Mouse (Mus musculus) neural tube, embryonic 13.5 days (tissue): ENCODE data around the gene Il3. TPM values are rescaled to one million over a fixed set of nuclear protein-coding genes. Genes with fewer than 3 reads are reported as not detected.

Experiments
- ATAC-seq: fragments of 200-750 bp; cut with Nextera tagmentation; 2 replicates; pipeline ENCODE4 v1.8.0; 2017; ENCODE audit warnings: low read depth, mild to moderate bottlenecking, moderate TSS enrichment, moderate library complexity
- H3K27ac ChIP-seq: fragments of 300-500 bp; sonication (generic); replicated peaks from 2 replicates; pipeline ENCODE4 v1.5.1; 2015; ENCODE audit warnings: moderate library complexity, mild to moderate bottlenecking, inconsistent platforms
- H3K27me3 ChIP-seq: fragments of 300-500 bp; sonication (generic); 2 replicates; pipeline ENCODE4 v1.6.1; 2015; ENCODE audit warnings: mild to moderate bottlenecking, inconsistent platforms
- H3K36me3 ChIP-seq: fragments of 300-500 bp; sonication (generic); 2 replicates; pipeline ENCODE4 v1.6.1; 2015; ENCODE audit warnings: mild to moderate bottlenecking, inconsistent platforms
- H3K4me1 ChIP-seq: fragments of 300-500 bp; sonication (generic); replicated peaks from 2 replicates; pipeline ENCODE4 v1.6.1; 2015; ENCODE audit warnings: inconsistent platforms
- H3K4me2 ChIP-seq: fragments of 300-500 bp; sonication (generic); 2 replicates; pipeline ENCODE4 v1.6.1; 2015; ENCODE audit warnings: inconsistent platforms, mild to moderate bottlenecking, moderate library complexity
- H3K4me3 ChIP-seq: fragments of 300-500 bp; sonication (generic); 2 replicates; pipeline ENCODE4 v1.5.1; 2015; ENCODE audit warnings: mild to moderate bottlenecking, inconsistent platforms
- H3K9ac ChIP-seq: fragments of 300-500 bp; sonication (generic); 2 replicates; pipeline ENCODE4 v1.6.1; 2015; ENCODE audit warnings: moderate library complexity, mild to moderate bottlenecking, inconsistent platforms
- H3K9me3 ChIP-seq: fragments of 300-500 bp; sonication (generic); 2 replicates; pipeline ENCODE4 v1.6.1; 2016; ENCODE audit warnings: inconsistent platforms
- WGBS: fragments of 180-500 bp; shearing (Covaris S2); methylation state at CpG from one replicate; pipeline ENCODE4 v1.1.7; 2015; 5-methylcytosine and 5-hydroxymethylcytosine counted together
- polyA plus RNA-seq: library from polyadenylated mRNA; unstranded; fragments of >200 nt; fragmentation: Nextera tagmentation; extraction: Ambion mirVana; gene quantifications from 2 replicates; pipeline ENCODE4 v1.2.1, GENCODE M21; 2015

Gene Il3
- polyA plus RNA-seq, 1 experiment from 2014 or later, result not detected

GRCm38 (mm10) chr11:54224475-54224986, 42.5 kb downstream of the Il3 start:
- no peak overlapping the region for H3K9ac ChIP-seq
- H3K4me2 ChIP-seq, result no peak overlapping the region
- 90% methylated on average over 5 of the region's 5 CpGs for WGBS
- H3K4me1 ChIP-seq, result no peaks in the 10 kb centered on the region
- ATAC-seq, result no peak
- H3K36me3 ChIP-seq, result no peaks in the 10 kb centered on the region
- no peak overlapping the region for H3K27ac ChIP-seq
- no peaks in the 10 kb centered on the region for H3K27me3 ChIP-seq
- no peaks in the 10 kb centered on the region for H3K9me3 ChIP-seq
- H3K4me3 ChIP-seq, result no peak overlapping the region

DNA sequence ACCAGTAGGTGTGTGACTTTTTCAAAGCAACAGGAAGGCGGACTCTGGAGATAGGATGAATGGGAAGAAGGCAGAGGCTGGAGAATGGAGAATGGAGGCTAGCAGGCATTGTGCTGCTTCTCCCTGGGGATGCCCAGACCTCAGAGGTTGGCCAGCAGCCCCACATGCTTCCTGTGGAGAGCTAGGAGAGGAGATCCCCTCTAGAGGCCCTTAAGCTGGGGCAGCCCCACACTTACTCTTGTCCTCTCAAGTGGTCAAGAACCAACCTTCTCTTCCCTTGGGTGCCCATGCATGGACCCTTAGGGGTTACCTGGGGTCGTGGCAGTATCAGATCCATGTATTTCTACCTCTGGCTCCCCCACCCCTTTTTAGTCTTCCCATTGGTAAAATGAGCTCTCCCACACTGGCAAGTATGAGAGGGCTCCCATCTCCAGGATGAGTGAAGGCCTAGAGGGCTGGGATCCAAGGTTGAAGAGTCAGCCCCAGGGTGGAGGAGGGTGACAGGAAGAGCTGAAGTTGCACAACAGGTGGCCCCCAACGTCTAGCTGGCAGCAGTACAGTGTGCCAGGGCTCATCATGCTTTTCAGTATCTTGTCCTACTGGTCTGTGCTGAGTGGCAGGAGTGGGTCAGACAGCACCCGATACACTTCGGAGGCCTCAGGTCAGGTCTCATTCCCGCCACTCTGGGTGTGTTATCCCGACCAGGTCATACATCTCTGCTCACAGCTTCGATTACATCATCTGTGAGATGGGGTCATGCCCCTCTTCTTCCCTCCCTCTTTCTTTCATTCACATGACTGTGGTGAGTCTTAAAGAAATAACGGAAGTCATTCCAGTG, 43.2 kb downstream of the Il3 start:
- H3K27ac ChIP-seq, result no peak overlapping the region
- H3K4me3 ChIP-seq, result no peak overlapping the region
- no peaks in the 10 kb centered on the region for H3K9me3 ChIP-seq
- no peak overlapping the region for H3K9ac ChIP-seq
- H3K36me3 ChIP-seq, result no peaks in the 10 kb centered on the region
- H3K27me3 ChIP-seq, result no peaks in the 10 kb centered on the region
- H3K4me1 ChIP-seq, result no peaks in the 10 kb centered on the region
- H3K4me2 ChIP-seq, result no peak overlapping the region
- WGBS, result 86% methylated on average over 9 of the region's 9 CpGs
- ATAC-seq, result no peak

GRCm38 (mm10) chr11:54219903-54220740, 47.0 kb downstream of the Il3 start:
- Histone ChIP-seq H3K9ac (no peak overlapping the region), H3K4me3 (no peak overlapping the region), H3K4me2 (no peak overlapping the region), H3K36me3 (no peaks in the 10 kb centered on the region), H3K27ac (no peak overlapping the region), H3K4me1 (no peaks in the 10 kb centered on the region), H3K9me3 (no peaks in the 10 kb centered on the region), H3K27me3 (no peaks in the 10 kb centered on the region)
- no peak for ATAC-seq
- WGBS, result 70% methylated on average over 6 of the region's 6 CpGs

GRCm38 (mm10) chr11:54219191-54219590, 47.9 kb downstream of the Il3 start:
- no peak overlapping the region for H3K4me3 ChIP-seq
- ATAC-seq, result no peak
- no peaks in the 10 kb centered on the region for H3K27me3 ChIP-seq
- no peak overlapping the region for H3K9ac ChIP-seq
- H3K4me2 ChIP-seq, result no peak overlapping the region
- H3K27ac ChIP-seq, result no peak overlapping the region
- WGBS, result 88% methylated on average over 1 of the region's 1 CpGs
- no peaks in the 10 kb centered on the region for H3K9me3 ChIP-seq
- H3K4me1 ChIP-seq, result no peaks in the 10 kb centered on the region
- H3K36me3 ChIP-seq, result no peaks in the 10 kb centered on the region

DNA sequence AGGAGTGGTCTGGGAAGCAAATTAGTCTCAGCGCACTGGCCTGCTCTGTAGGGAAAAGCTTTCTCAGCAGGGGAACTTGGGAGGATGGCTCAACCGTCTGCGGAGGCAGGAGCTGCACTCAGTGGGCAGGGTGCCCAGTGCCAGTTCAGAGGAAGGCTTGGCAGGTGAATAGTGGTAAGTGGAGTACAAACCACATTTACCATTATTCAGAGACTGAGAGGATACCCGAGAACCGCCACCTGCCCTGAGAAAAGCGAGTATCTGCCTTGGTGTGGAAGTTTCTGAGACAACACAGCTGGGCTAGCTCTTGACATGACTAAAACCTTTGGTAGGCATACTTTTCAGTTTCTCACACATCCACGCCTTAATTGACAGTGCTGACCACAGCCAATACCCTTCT, 49.7 kb downstream of the Il3 start:
- 69% methylated on average over 7 of the region's 7 CpGs for WGBS
- no peak for ATAC-seq
- Histone ChIP-seq H3K4me3 (no peak overlapping the region), H3K4me1 (no peaks in the 10 kb centered on the region), H3K27me3 (no peaks in the 10 kb centered on the region), H3K36me3 (no peaks in the 10 kb centered on the region), H3K9me3 (no peaks in the 10 kb centered on the region), H3K4me2 (no peak overlapping the region), H3K27ac (no peak overlapping the region), H3K9ac (no peak overlapping the region)

- Histone ChIP-seq H3K4me2 (no peak overlapping the region), H3K27ac (no peak overlapping the region), H3K4me1 (no peaks in the 10 kb centered on the region), H3K36me3 (no peaks in the 10 kb centered on the region), H3K4me3 (no peak overlapping the region), H3K9ac (no peak overlapping the region), H3K27me3 (no peaks in the 10 kb centered on the region), H3K9me3 (no peaks in the 10 kb centered on the region)
- ATAC-seq, result no peak
- WGBS, result 83% methylated on average over 6 of the region's 6 CpGs
Measured at GRCm38 (mm10) chr11:54216091-54216490, 51.0 kb downstream of the Il3 start.

Other genes with a start within 250 kb of the Il3 start
- gene Slc22a4, start 239.2 kb downstream of the Il3 start, polyA plus RNA-seq, result 1.7 and 2.0 TPM in 2 replicates
- gene Pdlim4, start 198.3 kb downstream of the Il3 start, polyA plus RNA-seq, result 33.0 and 37.2 TPM in 2 replicates
- gene P4ha2, start 167.2 kb downstream of the Il3 start, polyA plus RNA-seq, result 12.6 and 16.1 TPM in 2 replicates
- not detected in 2 replicates for gene Csf2, start 17.6 kb downstream of the Il3 start, polyA plus RNA-seq
- 32.2 and 37.0 TPM in 2 replicates for gene Acsl6, start 36.5 kb upstream of the Il3 start, polyA plus RNA-seq
- not detected in 2 replicates for gene Meikin, start 103.4 kb upstream of the Il3 start, polyA plus RNA-seq
- 9.6 and 10.4 TPM in 2 replicates for gene Fnip1, start 170.9 kb upstream of the Il3 start, polyA plus RNA-seq